Mouse (Mus musculus) forebrain, embryonic 15.5 days (tissue): ENCODE measurements around the gene Olfr1141. TPM values are rescaled to one million over a fixed set of nuclear protein-coding genes. Genes with fewer than 3 reads are reported as not detected.

Experiments used
- ATAC-seq: fragments of 200-750 bp; cut with Nextera tagmentation; replicated peaks from 2 replicates; pipeline ENCODE4 v1.8.0; 2017; ENCODE audit warnings: mild to moderate bottlenecking, moderate TSS enrichment, moderate library complexity
- H3K27ac ChIP-seq: fragments of 300-500 bp; sonication (generic); replicated peaks from 2 replicates; pipeline ENCODE4 v1.5.1; 2015; ENCODE audit warnings: mild to moderate bottlenecking, inconsistent platforms
- H3K27me3 ChIP-seq: fragments of 300-500 bp; sonication (generic); 2 replicates; pipeline ENCODE4 v1.6.1; 2015; ENCODE audit warnings: inconsistent platforms
- H3K36me3 ChIP-seq: fragments of 300-500 bp; sonication (generic); 2 replicates; pipeline ENCODE4 v1.6.1; 2015; ENCODE audit warnings: mild to moderate bottlenecking, inconsistent platforms
- H3K4me1 ChIP-seq: fragments of 300-500 bp; sonication (generic); 2 replicates; pipeline ENCODE4 v1.6.1; 2015; ENCODE audit warnings: inconsistent platforms
- H3K4me2 ChIP-seq: fragments of 300-500 bp; sonication (generic); replicated peaks from 2 replicates; pipeline ENCODE4 v1.6.1; 2015; ENCODE audit warnings: mild to moderate bottlenecking, inconsistent platforms
- H3K4me3 ChIP-seq: fragments of 300-500 bp; sonication (generic); 2 replicates; pipeline ENCODE4 v1.5.1; 2015; ENCODE audit warnings: mild to moderate bottlenecking, inconsistent platforms
- H3K9ac ChIP-seq: fragments of 300-500 bp; sonication (generic); replicated peaks from 2 replicates; pipeline ENCODE4 v1.6.1; 2015; ENCODE audit warnings: mild to moderate bottlenecking, inconsistent platforms
- H3K9me3 ChIP-seq: fragments of 300-500 bp; sonication (generic); 2 replicates; pipeline ENCODE4 v1.6.1; 2016; ENCODE audit warnings: inconsistent platforms
- WGBS: fragments of 180-500 bp; shearing (Covaris S2); methylation state at CpG from one replicate; pipeline ENCODE4 v1.1.7; 2015; ENCODE audit warnings: mixed read lengths; 5-methylcytosine and 5-hydroxymethylcytosine counted together
- polyA plus RNA-seq: library from polyadenylated mRNA; unstranded; fragments of >200 nt; fragmentation: Nextera tagmentation; extraction: Ambion mirVana; gene quantifications from 2 replicates; pipeline ENCODE4 v1.2.1, GENCODE M21; 2015

Gene Olfr1141
- not detected in 2 replicates for polyA plus RNA-seq

DNA sequence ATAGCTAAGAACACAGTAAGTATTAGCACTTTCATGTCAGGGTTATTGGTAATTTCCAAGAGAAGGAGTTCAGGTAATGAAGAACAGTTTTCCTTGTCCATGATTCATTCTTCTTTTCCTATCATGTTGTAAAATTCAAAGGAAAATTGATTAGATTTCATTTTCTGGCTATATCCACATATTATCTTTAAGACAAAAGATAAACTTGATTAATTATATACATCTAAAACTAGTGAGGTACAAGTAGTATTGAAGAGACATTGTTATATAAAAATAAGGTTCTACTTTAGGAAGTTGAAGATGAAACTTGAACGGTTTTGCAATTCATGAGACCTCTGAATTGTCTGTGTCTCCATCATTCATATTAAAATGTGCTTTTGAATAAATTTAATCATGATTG lies at the start of gene Olfr1141:
TSS of gene Olfr1141 (minus strand) at position 101 of the 400 bp plus-strand sequence.
- H3K4me3 ChIP-seq = no peak within 1 kb of the TSS
- no peak within 1 kb of the TSS for H3K9ac ChIP-seq
- no peaks in the 10 kb centered on the region for H3K4me1 ChIP-seq
- WGBS = 79% methylated on average over 1 of the region's 1 CpGs
- H3K36me3 ChIP-seq = no peaks in the 10 kb centered on the region
- no peak within 1 kb of the TSS for H3K4me2 ChIP-seq
- no peak for ATAC-seq
- H3K27ac ChIP-seq = no peak within 1 kb of the TSS
- no peaks in the 10 kb centered on the region for H3K27me3 ChIP-seq
- H3K9me3 ChIP-seq = no peaks in the 10 kb centered on the region

DNA sequence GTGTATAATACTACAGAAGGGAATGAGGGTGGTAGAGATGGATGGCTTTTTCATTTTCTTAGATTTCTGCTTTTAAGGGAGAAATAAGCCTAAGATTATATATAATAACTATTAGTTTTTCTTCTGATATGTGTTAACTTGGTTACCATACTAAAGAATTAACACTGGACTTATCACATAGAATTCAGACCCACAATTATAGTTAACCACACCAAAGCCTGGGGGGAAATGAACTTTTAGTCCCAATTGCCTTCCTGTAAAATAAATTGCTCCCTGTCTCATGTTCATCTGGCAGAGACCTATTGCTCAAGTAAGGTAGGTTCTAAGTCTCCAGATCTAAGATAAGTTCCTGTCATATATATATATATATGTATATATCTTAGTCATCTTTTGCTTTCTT lies 46.5 kb upstream of the Olfr1141 start, which contains the start of gene Olfr1143:
TSS of gene Olfr1143 (plus strand) at position 301 of the 400 bp plus-strand sequence.
- no peaks in the 10 kb centered on the region for H3K4me1 ChIP-seq
- H3K4me2 ChIP-seq = no peak within 1 kb of the TSS
- no peaks in the 10 kb centered on the region for H3K36me3 ChIP-seq
- H3K27me3 ChIP-seq = no peaks in the 10 kb centered on the region
- no peaks in the 10 kb centered on the region for H3K9me3 ChIP-seq
- no peak within 1 kb of the TSS for H3K4me3 ChIP-seq
- ATAC-seq = no peak
- no peak within 1 kb of the TSS for H3K9ac ChIP-seq
- no peak within 1 kb of the TSS for H3K27ac ChIP-seq

DNA sequence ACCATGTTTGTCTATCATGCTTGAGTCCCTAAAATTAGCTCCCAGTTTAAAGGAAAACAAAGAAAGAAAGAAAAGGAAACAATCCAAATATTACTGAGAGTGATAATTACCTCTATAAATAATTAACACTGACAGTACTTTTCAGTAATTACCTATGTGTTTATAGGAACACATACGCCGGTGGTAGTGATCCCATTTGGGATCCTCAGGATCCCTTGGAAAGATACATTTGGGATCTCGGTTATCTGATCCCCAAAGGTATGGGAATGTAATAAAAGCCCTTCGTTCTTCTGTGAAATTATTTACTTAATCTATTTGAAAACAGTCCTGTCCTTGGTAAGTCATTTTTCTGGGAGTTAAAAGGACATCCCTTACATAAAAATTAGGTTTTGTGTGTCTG lies 25.4 kb upstream of the Olfr1141 start, which contains the start of gene Olfr152:
TSS of gene Olfr152 (plus strand) at position 301 of the 400 bp plus-strand sequence.
- Histone ChIP-seq H3K4me2 (no peak within 1 kb of the TSS), H3K4me1 (no peaks in the 10 kb centered on the region), H3K36me3 (no peaks in the 10 kb centered on the region), H3K27me3 (no peaks in the 10 kb centered on the region), H3K9ac (no peak within 1 kb of the TSS), H3K27ac (no peak within 1 kb of the TSS), H3K4me3 (no peak within 1 kb of the TSS), H3K9me3 (no peaks in the 10 kb centered on the region)
- WGBS = 75% methylated on average over 4 of the region's 4 CpGs
- ATAC-seq = no peak

DNA sequence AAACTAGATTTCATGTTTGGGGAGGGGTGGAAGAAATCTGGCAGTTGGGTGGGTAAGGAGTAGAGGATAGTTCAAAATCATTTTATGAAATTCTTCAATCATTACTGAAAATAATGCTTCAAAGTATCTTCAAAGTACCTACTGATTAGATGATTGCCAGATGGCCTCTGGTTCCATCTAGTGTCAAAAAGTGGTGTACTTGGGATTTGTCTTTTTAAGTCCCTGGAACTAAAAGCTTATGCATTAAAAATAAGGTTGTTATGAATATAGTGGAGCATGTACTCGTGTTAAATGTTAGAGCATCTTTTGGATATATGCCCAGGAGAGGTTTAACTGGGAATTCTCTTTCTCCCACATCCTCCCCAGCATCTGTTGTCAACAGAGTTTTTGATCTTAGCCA lies 22.4 kb upstream of the Olfr1141 start:
- H3K36me3 ChIP-seq = no peaks in the 10 kb centered on the region
- ATAC-seq = no peak
- H3K9ac ChIP-seq = no peak overlapping the region
- WGBS = 54% methylated on average over 1 of the region's 1 CpGs
- no peak overlapping the region for H3K4me3 ChIP-seq
- H3K27ac ChIP-seq = no peak overlapping the region
- no peaks in the 10 kb centered on the region for H3K27me3 ChIP-seq
- no peaks in the 10 kb centered on the region for H3K9me3 ChIP-seq
- no peaks in the 10 kb centered on the region for H3K4me1 ChIP-seq
- H3K4me2 ChIP-seq = no peak overlapping the region

DNA sequence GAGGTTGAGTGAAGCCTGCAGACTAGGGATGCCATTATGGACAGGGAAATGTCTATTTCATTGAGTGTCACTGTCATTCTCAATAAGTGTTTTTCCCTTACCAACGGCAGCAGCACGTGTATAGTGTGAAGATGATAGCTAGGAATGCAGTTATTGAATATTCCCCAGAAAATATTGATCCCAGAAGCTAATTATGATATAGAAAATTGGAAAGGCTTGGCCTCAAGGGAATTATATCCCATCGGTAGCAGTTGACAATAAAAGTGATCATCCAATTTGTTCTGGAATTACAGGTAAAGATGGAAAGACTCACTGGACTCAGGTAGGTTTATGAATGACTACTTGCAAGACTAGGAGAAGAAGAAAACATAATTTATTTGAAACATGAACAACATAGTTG lies 10.3 kb downstream of the Olfr1141 start, which contains the start of gene Olfr1140:
TSS of gene Olfr1140 (plus strand) at position 301 of the 400 bp plus-strand sequence.
- Histone ChIP-seq H3K9ac (no peak within 1 kb of the TSS), H3K36me3 (no peaks in the 10 kb centered on the region), H3K4me3 (no peak within 1 kb of the TSS), H3K27ac (no peak within 1 kb of the TSS), H3K4me2 (no peak within 1 kb of the TSS), H3K4me1 (no peaks in the 10 kb centered on the region), H3K27me3 (no peaks in the 10 kb centered on the region), H3K9me3 (no peaks in the 10 kb centered on the region)
- ATAC-seq = no peak
- 83% methylated on average over 3 of the region's 3 CpGs for WGBS

DNA sequence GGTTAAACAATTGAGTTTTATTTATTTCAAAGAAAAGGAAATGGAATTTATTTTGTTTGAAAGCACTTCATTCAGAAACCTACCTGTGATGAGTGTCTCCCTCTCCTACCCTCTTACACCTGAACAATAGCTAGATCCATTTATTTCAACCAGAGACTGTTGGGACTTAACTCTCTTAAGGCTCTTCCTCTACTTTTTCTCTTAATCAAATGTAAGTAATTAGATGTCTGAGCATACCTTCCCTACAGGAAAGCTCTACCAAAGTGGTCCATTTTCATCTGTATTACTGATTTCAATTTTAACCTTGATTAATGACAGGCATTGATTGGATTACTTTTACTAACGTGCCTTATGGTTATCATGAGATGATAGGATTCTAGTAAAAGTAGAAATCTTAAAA lies 13.9 kb downstream of the Olfr1141 start, which contains the start of gene Olfr1138:
TSS of gene Olfr1138 (minus strand) at position 101 of the 400 bp plus-strand sequence.
- no peaks in the 10 kb centered on the region for H3K36me3 ChIP-seq
- no peak within 1 kb of the TSS for H3K4me2 ChIP-seq
- H3K4me3 ChIP-seq = no peak within 1 kb of the TSS
- H3K9me3 ChIP-seq = no peaks in the 10 kb centered on the region
- H3K27ac ChIP-seq = no peak within 1 kb of the TSS
- H3K27me3 ChIP-seq = no peaks in the 10 kb centered on the region
- no peaks in the 10 kb centered on the region for H3K4me1 ChIP-seq
- H3K9ac ChIP-seq = no peak within 1 kb of the TSS
- WGBS = 83% methylated on average over 1 of the region's 1 CpGs
- no peak for ATAC-seq

DNA sequence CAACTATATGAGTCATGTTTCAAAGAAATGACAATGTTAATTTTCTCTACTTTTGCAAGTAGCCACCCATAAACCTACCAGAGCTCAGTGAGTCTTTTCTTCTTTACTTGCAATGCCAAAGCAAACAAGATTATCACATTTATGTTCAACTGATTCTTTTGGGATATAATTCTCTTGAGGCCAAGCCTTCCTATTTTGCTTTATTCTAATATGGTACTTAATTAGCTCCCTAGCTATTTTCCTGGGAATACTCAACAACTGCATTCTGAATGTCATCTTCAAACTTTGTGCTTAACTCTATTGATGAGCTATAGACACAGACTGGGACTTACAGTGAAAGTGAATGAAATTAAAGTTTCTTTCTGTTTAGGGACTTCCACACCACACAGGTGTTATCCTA lies 40.7 kb downstream of the Olfr1141 start, which contains the start of gene Olfr1137:
TSS of gene Olfr1137 (minus strand) at position 101 of the 400 bp plus-strand sequence.
- Histone ChIP-seq H3K4me1 (no peaks in the 10 kb centered on the region), H3K27ac (no peak within 1 kb of the TSS), H3K36me3 (no peaks in the 10 kb centered on the region), H3K4me3 (no peak within 1 kb of the TSS), H3K27me3 (no peaks in the 10 kb centered on the region), H3K9ac (no peak within 1 kb of the TSS), H3K9me3 (no peaks in the 10 kb centered on the region), H3K4me2 (no peak within 1 kb of the TSS)
- ATAC-seq = no peak

Other genes with a start within 250 kb of the Olfr1141 start
- gene Pramel6, start 247.4 kb downstream of the Olfr1141 start, polyA plus RNA-seq = not detected in 2 replicates
- gene Olfr153, start 222.2 kb downstream of the Olfr1141 start, polyA plus RNA-seq = not detected in 2 replicates
- not detected in 2 replicates for gene Olfr1128, start 208.4 kb downstream of the Olfr1141 start, polyA plus RNA-seq
- not detected in 2 replicates for gene Olfr1129, start 180.1 kb downstream of the Olfr1141 start, polyA plus RNA-seq
- not detected in 2 replicates for gene Olfr1130, start 147.8 kb downstream of the Olfr1141 start, polyA plus RNA-seq
- gene Olfr1131, start 126.9 kb downstream of the Olfr1141 start, polyA plus RNA-seq = not detected in 2 replicates
- not detected in 2 replicates for gene Olfr1132, start 116.5 kb downstream of the Olfr1141 start, polyA plus RNA-seq
- not detected in 2 replicates for gene Olfr1133, start 106.6 kb downstream of the Olfr1141 start, polyA plus RNA-seq
- gene Olfr1134, start 95.5 kb downstream of the Olfr1141 start, polyA plus RNA-seq = not detected in 2 replicates
- gene Olfr1135, start 80.3 kb downstream of the Olfr1141 start, polyA plus RNA-seq = not detected in 2 replicates
- gene Olfr1136, start 60.0 kb downstream of the Olfr1141 start, polyA plus RNA-seq = not detected in 2 replicates
- gene Olfr1137, start 40.8 kb downstream of the Olfr1141 start, polyA plus RNA-seq = not detected in 2 replicates
- gene Olfr1138, start 14.0 kb downstream of the Olfr1141 start, polyA plus RNA-seq = not detected in 2 replicates
- gene Olfr1140, start 10.2 kb downstream of the Olfr1141 start, polyA plus RNA-seq = not detected in 2 replicates
- not detected in 2 replicates for gene Olfr152, start 25.5 kb upstream of the Olfr1141 start, polyA plus RNA-seq
- gene Olfr1143, start 46.6 kb upstream of the Olfr1141 start, polyA plus RNA-seq = not detected in 2 replicates
- not detected in 2 replicates for gene Olfr1145, start 55.8 kb upstream of the Olfr1141 start, polyA plus RNA-seq
- gene Olfr1148, start 76.5 kb upstream of the Olfr1141 start, polyA plus RNA-seq = not detected in 2 replicates
- not detected in 2 replicates for gene Olfr1150-ps1, start 90.0 kb upstream of the Olfr1141 start, polyA plus RNA-seq
- gene Olfr1151, start 101.9 kb upstream of the Olfr1141 start, polyA plus RNA-seq = not detected in 2 replicates
- not detected in 2 replicates for gene Olfr1152, start 112.5 kb upstream of the Olfr1141 start, polyA plus RNA-seq
- not detected in 2 replicates for gene Olfr1153, start 141.0 kb upstream of the Olfr1141 start, polyA plus RNA-seq
- gene Olfr1154, start 151.2 kb upstream of the Olfr1141 start, polyA plus RNA-seq = not detected in 2 replicates
- not detected in 2 replicates for gene Olfr1155, start 191.1 kb upstream of the Olfr1141 start, polyA plus RNA-seq
- gene Olfr1156, start 199.1 kb upstream of the Olfr1141 start, polyA plus RNA-seq = not detected in 2 replicates
- gene Olfr1157, start 214.3 kb upstream of the Olfr1141 start, polyA plus RNA-seq = not detected in 2 replicates
- not detected in 2 replicates for gene Olfr74, start 220.7 kb upstream of the Olfr1141 start, polyA plus RNA-seq
- not detected in 2 replicates for gene Olfr1158, start 236.1 kb upstream of the Olfr1141 start, polyA plus RNA-seq